Mouse (Mus musculus) embryonic fibroblast, embryonic 13.5 days (primary cell): Measurements from ENCODE around the gene Tomm70a.

ENCODE experiments used
- CTCF ChIP-seq: IDR thresholded peaks from 2 replicates; pipeline ENCODE4 v1.5.1; 2011; ENCODE audit warnings: mild to moderate bottlenecking, control low read depth, low read length, moderate library complexity, borderline replicate concordance; ENCODE audit not compliant: insufficient read depth
- POLR2A ChIP-seq: IDR thresholded peaks from 2 replicates; pipeline ENCODE4 v1.6.1; 2011; ENCODE audit warnings: low read depth, mild to moderate bottlenecking, control low read depth, low read length, moderate library complexity

GRCm38 (mm10) chr16:57168236-57168635 lies 46.7 kb downstream of the Tomm70a start:
- TF ChIP-seq POLR2A (no peak), CTCF (no peak)
